9 mouse cellular contexts compared by ENCODE assay signal in genomic region chr11:69196766-69197165, GRCm38 (mm10). TPM values are rescaled to one million over a fixed set of nuclear protein-coding genes. Genes with fewer than 3 reads are reported as not detected.
DNase-seq lines count a peak whose midpoint lies in the region; ATAC-seq lines count a peak whose summit lies in the region.
"Had no signal": no experiment of that assay in that cellular context is flagged by ENCODE, and none has a peak within 500 bp of the region (broad histone marks: within the 10 kb centered on the region; RNA-seq: fewer than 3 reads in every experiment).

No protein-coding gene starts in this region.

- H3K27ac ChIP-seq in embryonic facial prominence, embryonic 12.5 days, result no peak overlapping the region
- no peak overlapping the region for H3K27ac ChIP-seq in intestine, embryonic 16.5 days (ENCODE audit: low read length)

- ATAC-seq in CD4-positive, CD25-positive, alpha-beta regulatory T cell, adult 4 months, result no peak
- ATAC-seq in embryonic facial prominence, embryonic 12.5 days (ENCODE audit: insufficient number of reproducible peaks, insufficient read depth, low FRiP score, low TSS enrichment), result no peak
- ATAC-seq in intestine, embryonic 16.5 days, result no peak

- DNase-seq in CD4-positive, CD25-positive, alpha-beta regulatory T cell, adult 2 months (ENCODE audit: low read depth, low spot score), result peak; percentile 34
- DNase-seq in CD4-positive helper T cell, adult 2 months (ENCODE audit: low read depth, low spot score), result peak; percentile 18
- DNase-seq in splenic B cell, adult 2 months (ENCODE audit: low read depth, low spot score), result peak; percentile 8
- no peak for DNase-seq in testis, postnatal 14 days (ENCODE audit: low spot score)
- DNase-seq in yolk sac, embryonic 10.5 days (ENCODE audit: low spot score), result no peak

- no peaks in the 10 kb centered on the region for H3K36me3 ChIP-seq in embryonic facial prominence, embryonic 12.5 days
- H3K36me3 ChIP-seq in intestine, embryonic 16.5 days (ENCODE audit: control insufficient read depth, insufficient read depth, low read length), result no peaks in the 10 kb centered on the region
- no peaks in the 10 kb centered on the region for H3K36me3 ChIP-seq in splenic B cell, adult 2 months (ENCODE audit: control insufficient read depth, insufficient read depth, low read length, poor library complexity, severe bottlenecking)

- H3K9me3 ChIP-seq in embryonic facial prominence, embryonic 12.5 days, result no peaks in the 10 kb centered on the region
- no peaks in the 10 kb centered on the region for H3K9me3 ChIP-seq in intestine, embryonic 16.5 days (ENCODE audit: control insufficient read depth, low read length)

- H3K9ac ChIP-seq in embryonic facial prominence, embryonic 12.5 days, result peak overlapping the region; percentile 17; the same call in 1 of the 2 replicates
- H3K9ac ChIP-seq in intestine, embryonic 16.5 days (ENCODE audit: low read depth, low read length), result peak overlapping the region; percentile 27; the same call in 1 of the 2 replicates

- H3K4me3 ChIP-seq in embryonic facial prominence, embryonic 12.5 days, result peak overlapping the region; percentile 22; the same call in 1 of the 2 replicates
- H3K4me3 ChIP-seq in intestine, embryonic 16.5 days (ENCODE audit: low read length), result peak overlapping the region; percentile 31
- H3K4me3 ChIP-seq: erythroblast, embryonic 14.5 days had no signal

- H3K4me1 ChIP-seq in embryonic facial prominence, embryonic 12.5 days, result peaks cover 8% of the 10 kb centered on the region; the same call in 1 of the 2 replicates
- H3K4me1 ChIP-seq in intestine, embryonic 16.5 days (ENCODE audit: control insufficient read depth, insufficient read depth, low read length), result peaks cover 5% of the 10 kb centered on the region; the same call in 1 of the 2 replicates

- H3K4me2 ChIP-seq in embryonic facial prominence, embryonic 12.5 days (replicated peaks), result peak overlapping the region; percentile 46
- H3K4me2 ChIP-seq in intestine, embryonic 16.5 days (ENCODE audit: low read depth, low read length), result peak overlapping the region; percentile 47

- peaks cover 32% of the 10 kb centered on the region for H3K27me3 ChIP-seq in embryonic facial prominence, embryonic 12.5 days
- peaks cover 11% of the 10 kb centered on the region for H3K27me3 ChIP-seq in intestine, embryonic 16.5 days (replicated peaks; ENCODE audit: control insufficient read depth, insufficient read depth, low read length)
- H3K27me3 ChIP-seq in splenic B cell, adult 2 months (ENCODE audit: control insufficient read depth, insufficient read depth, low read length, poor library complexity, severe bottlenecking), result no peaks in the 10 kb centered on the region

- 9% methylated on average over 5 of the region's 5 CpGs for WGBS in embryonic facial prominence, embryonic 12.5 days
- WGBS in intestine, embryonic 16.5 days, result 7% methylated on average over 5 of the region's 5 CpGs

RNA-seq across cellular contexts. Expression of gene Alox8, which starts 0.9 kb away (rescaled TPM):
- 10 to 100 TPM; 10.6 to 15.5 TPM for polyA plus RNA-seq in CD4-positive, CD25-positive, alpha-beta regulatory T cell, adult 4 months (2017; shearing (Covaris generic))
- polyA plus RNA-seq in embryonic facial prominence, embryonic 12.5 days (2016; fragmentation: Nextera tagmentation; extraction: Ambion mirVana), result 0.12 and 0.20 TPM in 2 replicates
- 0.13 and 0.15 TPM in 2 replicates for polyA plus RNA-seq in intestine, embryonic 16.5 days (2015; fragmentation: Nextera tagmentation; extraction: Ambion mirVana)
- polyA plus RNA-seq: erythroblast, embryonic 14.5 days had no signal

RNA-seq across cellular contexts. Expression of gene Alox12b, which starts 40.0 kb away (rescaled TPM):
- not detected for polyA plus RNA-seq in CD4-positive, CD25-positive, alpha-beta regulatory T cell, adult 4 months (2017; shearing (Covaris generic))
- 0.15 and 0.19 TPM in 2 replicates for polyA plus RNA-seq in embryonic facial prominence, embryonic 12.5 days (2016; fragmentation: Nextera tagmentation; extraction: Ambion mirVana)
- 0.33 and 0.38 TPM in 2 replicates for polyA plus RNA-seq in intestine, embryonic 16.5 days (2015; fragmentation: Nextera tagmentation; extraction: Ambion mirVana)
- polyA plus RNA-seq: erythroblast, embryonic 14.5 days had no signal

RNA-seq across cellular contexts. Expression of gene Gucy2e, which starts 40.1 kb away (rescaled TPM):
- under 1 TPM in 1 of 2 experiments, not detected in 1; 0.53 TPM for polyA plus RNA-seq in CD4-positive, CD25-positive, alpha-beta regulatory T cell, adult 4 months (2017; shearing (Covaris generic))
- polyA plus RNA-seq in embryonic facial prominence, embryonic 12.5 days (2016; fragmentation: Nextera tagmentation; extraction: Ambion mirVana), result 0.10 and 0.17 TPM in 2 replicates
- polyA plus RNA-seq in intestine, embryonic 16.5 days (2015; fragmentation: Nextera tagmentation; extraction: Ambion mirVana), result 0.02 and 0.07 TPM in 2 replicates
- polyA plus RNA-seq: erythroblast, embryonic 14.5 days had no signal

Comparison
In these comparisons a context has a peak if more than half of its experiments do, and no peak if none do; other contexts are left out.
1. DNase-seq: peak in CD4-positive, CD25-positive, alpha-beta regulatory T cell, adult 2 months (single experiment), CD4-positive helper T cell, adult 2 months (single experiment) and splenic B cell, adult 2 months (single experiment); none in testis, postnatal 14 days (single experiment) and yolk sac, embryonic 10.5 days (single experiment).